Mouse (Mus musculus) forelimb bud, embryonic 11.5 days (tissue): ENCODE data around the gene Cirbp.

ENCODE experiments used
- DNase-seq: peaks from one replicate; pipeline ENCODE4 v3.0.0-alpha.2; 2012; ENCODE audit warnings: low read depth, low spot score

Gene Cirbp

GRCm38 (mm10) chr10:80177441-80178279 is 11.9 kb downstream of the Cirbp start:
- DNase-seq = no peak

DNA sequence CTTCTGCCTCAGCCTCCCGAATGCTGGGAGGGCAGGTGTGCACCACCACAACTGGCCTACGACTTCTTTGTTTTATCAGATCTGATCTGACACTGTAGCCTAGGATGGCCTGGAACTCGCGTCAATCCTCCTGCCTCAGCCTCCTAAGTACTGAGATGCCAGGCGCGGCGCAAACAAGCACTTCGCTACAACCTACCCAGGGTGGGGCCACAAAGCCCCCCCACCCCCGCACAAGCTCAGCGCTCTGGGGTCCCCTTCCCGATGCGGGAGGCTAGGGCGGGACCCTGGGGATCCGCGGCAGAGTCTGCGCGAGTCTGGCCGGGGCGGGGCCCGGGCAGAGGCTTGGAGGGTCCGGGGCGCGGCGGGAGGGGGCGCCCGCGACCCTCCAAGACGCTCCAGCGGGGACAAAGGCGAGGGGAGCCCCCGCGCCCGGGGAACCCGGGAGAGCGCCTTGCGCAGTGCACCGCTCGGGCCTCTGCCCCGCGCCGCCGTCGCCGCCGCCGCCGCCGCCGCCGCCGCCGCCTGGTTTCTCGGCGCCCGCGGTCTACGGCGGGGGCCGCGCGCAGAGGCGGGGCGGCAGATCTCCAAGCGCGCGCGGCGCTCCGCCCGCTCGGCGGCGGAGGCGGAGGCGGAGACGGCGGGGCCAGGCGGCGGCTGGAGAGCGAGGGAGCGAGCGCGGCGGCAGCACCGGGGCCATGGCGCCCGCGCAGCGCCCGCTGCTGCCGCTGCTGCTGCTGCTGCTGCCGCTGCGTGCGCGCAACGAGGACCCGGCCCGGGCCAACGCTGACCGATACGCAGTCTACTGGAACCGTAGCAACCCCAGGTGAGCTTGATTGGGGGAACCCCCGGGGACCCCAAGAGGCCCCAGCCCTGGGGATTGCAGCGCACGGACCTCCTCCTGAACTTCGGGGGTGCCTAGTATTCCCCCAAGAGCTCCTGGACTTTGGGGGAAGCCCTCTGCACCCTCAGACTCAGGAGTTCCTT is 13.6 kb downstream of the Cirbp start, which contains the start of gene Efna2:
Efna2 (plus strand) TSS at position 415 of the 984 bp plus-strand sequence.
- DNase-seq = no peak

DNA sequence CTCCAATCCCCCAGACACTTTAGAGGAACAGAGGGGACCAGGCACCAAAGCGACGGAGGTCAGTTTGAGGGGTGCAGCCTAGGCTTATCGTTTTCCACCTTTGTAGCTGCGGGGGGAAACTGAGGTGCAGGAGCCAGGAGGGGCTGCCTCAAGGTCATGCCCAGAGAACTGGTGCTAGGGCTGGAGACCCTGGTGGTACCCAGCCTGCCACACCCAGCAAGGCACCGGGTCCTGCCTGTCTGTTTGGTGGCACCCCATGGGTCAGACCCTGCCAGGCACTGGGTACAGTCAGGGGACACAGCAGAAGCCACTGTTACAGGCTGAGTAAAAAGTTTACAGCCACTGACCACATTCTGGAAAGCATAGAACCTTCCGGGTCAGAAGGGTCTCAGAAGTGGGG is 14.5 kb downstream of the Cirbp start:
- DNase-seq = no peak

GRCm38 (mm10) chr10:80180823-80181222 is 15.0 kb downstream of the Cirbp start:
- no peak for DNase-seq

DNA sequence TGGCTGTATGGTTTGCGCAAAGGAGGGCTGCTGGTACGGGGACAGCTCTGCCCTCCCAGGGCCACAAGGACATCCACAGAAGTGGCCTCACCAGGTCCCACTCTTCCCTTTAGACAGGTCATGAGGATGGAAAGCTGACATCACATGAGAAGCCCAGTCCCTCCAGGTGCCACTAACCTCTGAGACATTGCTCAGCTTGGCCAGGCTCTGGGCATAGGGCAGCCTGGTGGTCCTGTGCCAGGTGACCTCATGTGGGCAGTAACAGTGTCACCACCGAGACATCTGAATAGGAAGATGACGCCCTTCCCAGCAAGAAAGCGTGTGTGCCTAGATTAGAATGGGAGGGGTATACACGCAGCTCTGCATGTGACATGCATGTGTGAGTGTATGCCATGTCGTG is 16.8 kb downstream of the Cirbp start:
- DNase-seq = no peak

- no peak for DNase-seq
Measured at GRCm38 (mm10) chr10:80186649-80187048, 20.9 kb downstream of the Cirbp start.

GRCm38 (mm10) chr10:80187739-80188138 is 22.0 kb downstream of the Cirbp start:
- no peak for DNase-seq

DNA sequence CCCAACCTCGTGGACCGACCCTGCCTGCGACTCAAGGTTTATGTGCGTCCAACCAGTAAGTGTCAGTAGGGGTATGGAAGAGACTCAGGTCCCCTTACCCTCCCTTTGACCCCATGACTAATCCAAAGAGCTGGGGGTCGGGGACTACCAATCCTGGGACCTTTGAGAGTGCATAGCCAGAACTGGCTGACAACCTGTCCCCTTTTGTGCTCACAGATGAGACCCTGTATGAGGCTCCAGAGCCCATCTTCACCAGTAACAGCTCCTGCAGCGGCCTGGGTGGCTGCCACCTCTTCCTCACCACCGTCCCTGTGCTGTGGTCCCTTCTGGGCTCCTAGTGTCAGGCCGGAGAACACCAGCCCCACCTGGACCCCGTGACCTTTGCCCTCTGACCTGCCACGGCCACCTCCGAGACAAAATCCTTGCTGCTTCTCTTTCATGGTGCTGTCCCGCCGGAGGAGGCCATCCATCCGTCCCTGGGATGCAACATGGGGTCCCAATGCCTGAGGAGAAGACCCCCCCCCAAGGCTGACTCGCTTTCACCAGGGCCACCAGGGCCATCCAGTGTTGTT is 22.8 kb downstream of the Cirbp start:
- no peak for DNase-seq

GRCm38 (mm10) chr10:80189999-80190398 is 24.2 kb downstream of the Cirbp start:
- DNase-seq = no peak

- DNase-seq = no peak
Measured at GRCm38 (mm10) chr10:80190491-80191051, 24.8 kb downstream of the Cirbp start.

- DNase-seq = no peak
Measured at GRCm38 (mm10) chr10:80193976-80194375, 28.2 kb downstream of the Cirbp start.

DNA sequence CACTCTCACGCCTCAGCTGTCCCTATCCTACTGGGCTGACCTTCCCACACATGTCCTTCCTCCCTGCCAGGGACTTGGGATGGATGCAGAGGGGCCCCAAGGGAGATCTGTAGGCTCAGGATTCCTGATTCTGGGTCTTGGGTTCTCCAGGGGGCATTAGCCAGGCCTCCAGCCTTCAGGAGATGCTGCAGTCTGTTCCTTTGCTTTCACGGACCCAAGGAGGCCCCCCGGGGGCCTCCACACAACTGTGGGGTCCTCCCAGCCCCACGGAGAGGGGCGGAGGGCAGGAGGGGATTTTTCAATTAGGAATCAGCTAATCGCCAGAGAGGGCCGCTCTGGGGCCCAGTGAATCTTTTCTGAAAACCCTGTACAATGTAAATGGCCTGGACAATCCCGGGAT is 28.7 kb downstream of the Cirbp start:
- no peak for DNase-seq

GRCm38 (mm10) chr10:80196167-80196566 is 30.4 kb downstream of the Cirbp start:
- no peak for DNase-seq

DNA sequence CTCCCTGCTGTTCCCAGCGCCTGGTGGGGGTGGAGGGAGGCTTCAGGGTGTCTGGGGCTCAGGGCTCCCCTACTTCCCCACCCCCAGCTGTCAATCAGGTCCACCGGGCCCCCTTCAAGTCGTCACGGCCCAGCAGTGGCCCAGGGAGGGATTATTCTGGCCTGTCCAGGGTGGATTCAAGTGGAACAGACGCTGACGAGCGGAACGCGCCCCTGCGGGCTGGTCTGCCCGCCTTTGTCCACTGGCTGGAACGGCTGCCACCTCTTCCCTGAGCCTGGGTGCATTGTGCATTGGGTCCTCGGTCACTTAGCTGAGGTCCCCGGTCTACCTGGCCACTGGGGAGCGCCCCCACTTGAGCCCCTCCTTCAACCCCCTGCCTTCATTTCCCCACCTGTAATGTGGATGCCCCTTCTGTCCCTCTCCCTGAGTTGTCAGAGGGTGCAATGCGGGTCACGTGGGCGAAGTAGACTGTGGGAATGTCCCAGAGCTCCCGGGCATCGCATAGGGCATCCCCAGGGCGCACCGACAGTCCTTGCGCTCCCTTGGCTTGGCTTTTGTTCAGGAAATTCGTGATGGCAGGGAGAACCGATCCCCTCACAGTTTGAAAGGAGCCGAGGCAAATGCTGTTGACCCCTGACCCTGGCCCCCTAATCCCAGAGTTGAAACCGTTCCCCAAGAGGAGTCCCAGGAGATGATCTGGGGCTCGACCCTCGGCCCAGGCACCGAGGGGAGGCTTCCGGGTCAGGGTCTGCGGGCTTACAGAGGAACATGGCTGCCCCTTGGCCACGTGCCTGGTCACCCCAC is 31.2 kb downstream of the Cirbp start:
- DNase-seq = no peak

- DNase-seq = peak; percentile 87
Measured at GRCm38 (mm10) chr10:80199440-80200008, 33.7 kb downstream of the Cirbp start.

DNA sequence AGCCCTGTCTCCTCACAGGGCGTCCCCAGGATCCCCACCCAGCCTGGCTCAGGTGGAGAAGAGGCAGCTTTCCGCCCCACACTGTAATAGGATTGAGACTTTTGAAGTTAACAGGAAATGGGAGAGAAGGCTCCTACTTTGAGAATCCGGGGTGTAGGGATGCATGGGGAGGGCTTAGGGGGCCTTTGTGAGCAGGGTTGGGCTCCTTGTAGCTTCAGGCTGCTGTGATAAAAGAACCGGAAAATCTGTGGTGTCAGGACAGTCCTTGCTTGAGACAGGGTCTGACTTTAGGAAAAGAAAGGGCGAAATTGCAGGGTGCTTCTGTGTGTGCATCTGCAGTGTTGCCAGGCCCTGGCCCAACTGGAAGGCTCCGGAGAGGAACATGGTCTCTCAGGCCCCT is 34.7 kb downstream of the Cirbp start:
- DNase-seq = no peak

GRCm38 (mm10) chr10:80204055-80204454 is 38.3 kb downstream of the Cirbp start:
- no peak for DNase-seq

DNA sequence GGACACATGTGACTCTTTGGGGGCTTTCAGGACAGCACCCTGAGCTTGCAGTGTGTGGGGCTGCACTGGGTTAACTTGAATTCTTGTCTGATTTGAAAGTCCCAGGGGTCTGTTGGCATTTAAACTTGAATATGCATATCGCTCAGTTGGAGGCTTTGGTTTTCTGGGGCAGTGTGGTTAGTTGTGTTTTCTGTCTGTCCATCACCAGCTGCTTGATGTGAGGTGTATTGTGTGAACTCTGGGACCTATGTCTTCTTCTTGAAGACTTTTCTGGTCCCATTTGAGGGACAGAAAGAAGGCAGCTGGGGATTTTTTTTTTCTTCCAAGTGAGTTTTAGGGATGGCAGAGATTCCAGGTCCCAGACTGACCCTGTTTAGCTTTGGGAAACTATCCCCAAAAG is 41.4 kb downstream of the Cirbp start:
- no peak for DNase-seq

- no peak for DNase-seq
Measured at GRCm38 (mm10) chr10:80207676-80208075, 41.9 kb downstream of the Cirbp start.

DNA sequence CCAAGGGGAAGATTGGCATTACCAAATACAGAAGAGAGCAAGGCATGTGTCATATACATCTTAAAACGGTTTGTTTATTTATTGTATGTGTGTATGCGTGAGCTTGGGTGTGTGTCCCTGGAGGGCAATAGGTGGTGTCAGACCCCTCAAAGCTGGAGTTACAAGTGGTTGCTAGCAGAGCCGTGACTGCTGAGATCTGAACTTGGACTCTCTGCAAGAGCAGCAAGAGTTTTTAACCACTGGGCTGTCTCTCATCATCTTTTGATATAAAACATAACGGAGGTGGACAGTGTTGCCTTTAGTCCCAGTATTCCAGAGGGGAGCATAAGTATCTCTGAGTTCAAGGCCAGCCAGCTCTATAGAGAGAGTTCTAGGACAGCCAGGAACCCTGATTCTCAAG is 42.5 kb downstream of the Cirbp start:
- no peak for DNase-seq
